Mouse (Mus musculus): ENCODE results near the gene Kcnj12.

The Kcnj12 gene

DNA sequence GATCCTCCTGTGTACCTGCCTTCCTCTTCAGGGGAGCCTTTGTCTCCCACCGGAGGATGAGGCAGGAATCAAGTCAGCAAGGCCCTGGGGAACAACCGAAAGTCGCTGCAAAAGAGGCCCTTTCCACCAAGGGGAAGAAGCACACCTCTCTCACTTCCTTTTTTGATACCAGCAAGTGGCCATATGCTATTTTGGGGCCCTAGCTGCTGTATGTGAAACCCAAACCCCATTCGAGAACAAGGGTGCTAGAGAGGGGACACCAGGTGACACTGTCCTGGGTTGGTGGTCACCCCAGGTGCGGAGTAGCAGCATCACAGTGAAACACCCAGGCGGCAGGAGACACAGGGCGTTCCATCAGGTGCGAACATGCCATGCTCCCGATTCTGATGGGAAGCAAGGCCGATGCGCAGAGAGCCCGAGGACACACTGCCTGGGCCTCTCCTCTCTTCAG lies 86.6 kb downstream of the Kcnj12 start:
- in situ Hi-C loops (cut with MboI, MseI), result loop anchor here (5.0 to 25.0 kb wide), 2 partner anchors 48 to 997 kb away; partner anchors contain the start of gene Rai1

DNA sequence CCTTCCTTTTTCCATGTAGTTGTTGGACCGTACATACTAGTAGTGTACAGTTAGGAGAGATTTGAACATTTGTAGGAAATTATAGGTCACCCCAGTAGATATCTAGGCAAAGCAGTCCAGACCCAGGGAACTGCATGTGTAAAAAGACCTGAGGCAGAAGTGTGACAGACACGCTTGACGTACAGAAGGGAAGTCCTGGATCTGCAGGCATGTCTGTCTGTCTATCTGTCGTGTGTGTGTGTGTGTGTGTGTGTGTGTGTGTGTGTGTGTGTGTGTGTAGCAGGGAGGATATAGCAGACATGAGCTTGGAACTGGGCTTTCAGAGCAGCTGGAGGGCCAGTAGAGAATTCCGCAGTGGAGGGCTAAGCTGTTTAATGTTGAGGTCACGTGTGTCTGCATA lies 87.3 kb downstream of the Kcnj12 start:
- in situ Hi-C loops (cut with MboI, MseI), result loop anchor here (5.0 to 25.0 kb wide), 2 partner anchors 48 to 997 kb away; partner anchors contain the start of gene Rai1

DNA sequence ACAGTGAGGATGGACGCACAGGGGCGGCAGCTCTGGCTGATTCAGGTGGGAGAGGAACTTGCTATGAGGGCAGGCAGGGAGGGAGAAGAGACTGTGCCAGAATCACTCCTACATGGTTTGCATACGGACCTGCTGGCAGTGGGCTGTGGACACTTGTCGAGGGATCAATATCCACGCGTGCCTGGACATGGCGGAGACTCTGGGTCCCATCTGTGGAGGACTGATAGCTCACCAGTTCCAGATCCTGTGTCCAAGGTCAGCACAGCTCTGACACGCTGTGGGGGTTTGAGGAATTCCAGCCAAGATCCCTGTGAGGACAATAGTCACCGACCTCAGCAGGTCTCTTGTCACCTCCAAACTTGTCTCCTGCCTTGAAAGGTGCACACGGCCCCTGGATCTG lies 87.7 kb downstream of the Kcnj12 start:
- in situ Hi-C loops (cut with MboI, MseI), result loop anchor here (25.0 kb wide), 1 partner anchor 998 kb away; the partner anchor contains the start of gene Rai1

DNA sequence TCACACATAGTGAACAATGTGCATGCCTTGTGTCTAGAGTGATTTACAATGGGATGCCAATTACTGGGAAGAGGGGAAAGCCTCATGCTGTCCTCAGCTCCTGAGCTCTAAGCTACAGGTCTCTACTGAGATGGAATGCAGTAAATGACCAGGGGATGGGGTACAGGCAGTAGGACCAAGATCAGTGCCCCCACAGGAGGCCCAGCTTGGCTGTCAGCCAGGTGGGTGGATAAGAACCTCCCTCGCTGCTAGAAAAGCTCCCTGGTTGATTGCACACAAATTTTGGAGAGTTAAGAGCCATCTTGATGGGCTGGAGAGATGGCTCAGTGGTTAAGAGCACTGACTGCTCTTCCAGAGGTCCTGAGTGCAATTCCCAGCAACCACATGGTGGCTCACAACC lies 88.6 kb downstream of the Kcnj12 start:
- in situ Hi-C loops (cut with MboI, MseI), result loop anchor here (25.0 kb wide), 1 partner anchor 999 kb away; the partner anchor contains the start of gene Rai1

DNA sequence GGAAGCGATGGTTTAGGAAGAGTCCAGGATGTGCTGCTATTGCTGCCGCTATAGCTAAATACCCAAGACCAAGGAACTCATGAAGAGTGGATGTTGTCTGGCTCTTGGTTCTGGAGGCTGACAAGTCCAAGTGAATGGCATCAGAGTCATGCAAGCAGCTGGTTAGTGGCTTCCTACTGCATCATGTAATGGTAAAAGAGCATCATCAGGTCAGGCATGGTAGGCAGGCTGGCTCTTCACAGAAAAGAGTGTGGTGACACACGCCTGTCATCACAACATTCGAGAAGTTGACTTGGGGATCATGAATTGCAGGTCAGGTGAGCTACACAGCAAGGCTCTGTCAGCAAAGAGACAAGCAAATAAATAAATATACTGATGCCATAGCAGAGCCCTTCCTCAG lies 89.1 kb downstream of the Kcnj12 start:
- in situ Hi-C loops (cut with MboI, MseI), result loop anchor here (25.0 kb wide), 1 partner anchor 999 kb away; the partner anchor contains the start of gene Rai1

DNA sequence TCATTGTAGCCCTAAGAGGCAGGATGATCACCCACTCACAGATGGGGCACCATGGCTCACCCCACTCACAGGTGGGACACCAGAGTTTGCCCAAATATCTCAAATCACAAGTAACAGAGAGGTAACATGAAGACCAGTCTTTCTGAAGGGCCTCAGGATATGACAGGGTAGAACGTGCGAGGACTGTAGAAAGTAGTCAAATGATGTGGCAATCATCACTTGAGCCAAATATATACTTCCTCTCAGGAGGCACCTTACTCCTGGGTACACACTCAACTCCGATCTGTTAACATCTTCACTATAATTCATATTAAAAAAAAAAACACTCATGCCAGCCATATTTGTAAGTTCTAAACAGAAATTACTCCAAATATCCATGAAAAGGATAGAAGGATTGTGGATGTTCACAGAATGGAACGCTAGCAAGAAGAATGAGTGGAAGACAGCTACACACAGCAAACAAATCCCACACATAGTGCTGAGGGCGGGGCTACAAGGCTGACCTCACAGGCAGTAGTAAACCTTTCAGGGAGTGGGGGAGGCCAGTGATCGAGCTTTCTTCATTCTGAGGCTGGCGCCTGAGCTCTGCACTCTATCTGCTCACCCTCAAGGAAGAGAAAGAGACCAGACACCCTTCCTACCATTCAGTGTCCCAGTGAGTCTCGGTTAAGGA lies 90.1 kb downstream of the Kcnj12 start:
- in situ Hi-C loops (cut with MboI, MseI), result loop anchor here (25.0 kb wide), 1 partner anchor 1000 kb away; the partner anchor contains the start of gene Rai1

DNA sequence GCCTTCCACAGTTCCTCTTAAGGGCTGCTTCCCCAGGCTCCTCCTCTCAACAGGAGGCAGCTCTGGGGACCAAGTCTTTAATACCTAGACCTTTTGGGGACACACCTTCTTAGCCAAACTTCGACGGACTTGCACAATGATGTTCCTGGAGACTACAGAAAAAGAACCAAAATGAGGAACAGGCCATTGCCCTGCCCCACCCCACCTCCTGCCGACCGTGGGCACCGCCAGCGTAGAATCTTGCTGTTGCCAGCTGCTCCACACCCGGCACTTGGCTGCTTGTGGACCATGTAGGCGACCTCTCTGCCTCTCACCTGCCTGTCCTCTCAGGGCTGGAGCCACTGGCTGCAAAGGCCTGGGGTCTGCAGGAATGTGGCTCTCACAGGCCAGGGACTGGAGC lies 93.9 kb downstream of the Kcnj12 start:
- in situ Hi-C loops (cut with MboI, MseI), result loop anchor here (25.0 kb wide), 1 partner anchor 1004 kb away; the partner anchor contains the start of gene Rai1

DNA sequence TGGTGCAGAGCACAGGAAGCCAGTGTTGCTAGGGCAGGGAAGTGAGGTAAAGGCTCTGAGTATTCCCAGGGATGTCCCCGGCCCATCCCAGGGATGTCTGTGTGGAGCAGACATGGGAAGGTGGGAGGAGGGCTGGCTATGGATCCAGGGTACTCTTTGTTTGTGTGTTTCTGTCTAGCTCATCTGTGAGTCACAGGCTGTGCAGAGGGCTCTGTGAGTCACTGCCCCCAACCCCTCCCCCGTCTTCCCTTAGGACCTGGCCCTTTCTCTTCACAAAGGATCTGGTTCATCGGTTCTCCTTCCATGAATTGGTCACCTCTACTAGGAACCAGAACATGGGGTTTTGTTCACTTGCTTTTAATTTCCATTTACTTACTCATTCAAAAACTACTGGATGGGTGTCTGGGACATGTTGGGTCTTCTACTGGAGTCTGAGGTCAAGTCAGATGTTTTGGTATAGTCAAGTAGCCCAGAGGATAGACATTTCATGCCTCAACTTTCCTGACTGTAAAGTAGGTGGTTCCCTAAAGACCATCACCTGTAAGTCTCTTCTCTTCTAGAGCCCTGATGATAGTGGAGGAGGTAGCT lies 97.7 kb downstream of the Kcnj12 start:
- in situ Hi-C loops (cut with MboI, MseI), result loop anchor here (25.0 kb wide), 1 partner anchor 1008 kb away; the partner anchor contains the start of gene Rai1
